Mouse (Mus musculus): Measurements from ENCODE around the gene Rptor. TPM values are rescaled to one million over a fixed set of nuclear protein-coding genes. Genes with fewer than 3 reads are reported as not detected.

Rptor gene
- polyA plus RNA-seq, 1 experiment from 2014 or later = 9.3 TPM

DNA sequence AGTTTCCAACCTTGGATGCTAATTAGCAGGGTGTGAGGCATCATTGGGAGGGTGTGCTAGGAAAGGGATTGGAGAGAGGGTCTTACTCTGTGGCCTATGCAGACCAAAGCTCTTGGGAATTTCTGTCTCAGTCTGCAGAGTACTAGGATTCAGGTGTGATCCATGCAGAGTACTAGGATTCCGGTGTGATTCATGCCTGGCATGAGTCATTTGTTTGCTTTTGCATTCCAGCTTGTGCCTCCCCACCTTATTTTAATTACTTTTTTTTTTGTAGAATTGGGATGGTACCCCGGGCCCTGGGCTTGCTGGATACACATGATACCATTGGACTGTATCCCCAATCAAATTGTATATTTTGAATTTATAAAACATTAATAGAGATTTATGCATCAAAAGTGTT lies 93.7 kb downstream of the Rptor start:
- Histone ChIP-seq H3K27me3 (replicated peaks) (no peaks in the 10 kb centered on the region), H3K27ac (0 out of 2 replicates have a peak overlapping the region, but pooled peaks have one; percentile 18), H3K4me1 (0 out of 2 replicates have a peak, but pooled peaks cover 9% of the 10 kb centered on the region), H3K36me3 (no peaks in the 10 kb centered on the region), H3K4me2 (no peak overlapping the region), H3K4me3 (replicated peaks) (no peak overlapping the region), H3K9ac (no peak overlapping the region), H3K9me3 (no peaks in the 10 kb centered on the region)
- WGBS = 67% methylated on average over 2 of the region's 2 CpGs
- ATAC-seq (ENCODE audit: insufficient read depth, low FRiP score, low read depth) = no peak

- Histone ChIP-seq H3K4me1 (no peaks in the 10 kb centered on the region), H3K4me3 (replicated peaks) (no peak overlapping the region), H3K27ac (no peak overlapping the region), H3K27me3 (replicated peaks) (no peaks in the 10 kb centered on the region), H3K9me3 (no peaks in the 10 kb centered on the region), H3K36me3 (no peaks in the 10 kb centered on the region), H3K4me2 (no peak overlapping the region), H3K9ac (no peak overlapping the region)
- WGBS = 81% methylated on average over 4 of the region's 6 CpGs
- no peak for ATAC-seq (ENCODE audit: insufficient read depth, low FRiP score, low read depth)
Measured at GRCm38 (mm10) chr11:119705381-119706066, 102.8 kb downstream of the Rptor start.

- ATAC-seq (ENCODE audit: insufficient read depth, low FRiP score, low read depth) = no peak
- 79% methylated on average over 1 of the region's 1 CpGs for WGBS
Measured at GRCm38 (mm10) chr11:119707259-119707658, 104.6 kb downstream of the Rptor start.

DNA sequence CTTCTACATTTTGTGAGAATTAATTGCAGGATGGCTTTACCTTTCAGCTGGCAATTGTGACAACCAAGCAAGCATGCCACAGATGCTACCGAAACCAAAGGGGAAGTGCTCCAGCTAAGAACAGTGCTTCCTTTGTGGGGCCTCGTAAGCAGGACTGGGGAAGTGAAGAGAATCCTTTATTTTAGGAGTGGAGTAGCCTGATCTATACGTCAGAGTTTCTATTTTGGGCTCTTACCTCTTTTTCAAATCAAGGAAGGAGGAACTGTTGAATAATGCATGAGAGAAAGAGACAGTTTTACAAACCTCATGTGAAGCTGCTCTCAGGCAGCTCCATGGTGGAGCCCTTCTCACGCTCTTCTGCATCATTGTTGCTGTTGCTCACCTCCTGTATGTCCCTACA lies 106.5 kb downstream of the Rptor start:
- WGBS = 68% methylated on average over 4 of the region's 4 CpGs
- Histone ChIP-seq H3K27ac (no peak overlapping the region), H3K9me3 (no peaks in the 10 kb centered on the region), H3K4me2 (no peak overlapping the region), H3K4me3 (replicated peaks) (no peak overlapping the region), H3K4me1 (no peaks in the 10 kb centered on the region), H3K9ac (no peak overlapping the region), H3K27me3 (replicated peaks) (no peaks in the 10 kb centered on the region), H3K36me3 (no peaks in the 10 kb centered on the region)
- no peak for ATAC-seq (ENCODE audit: insufficient read depth, low FRiP score, low read depth)

More at GRCm38 (mm10) chr11:119707259-119707658, 104.6 kb downstream of the Rptor start:
- H3K9ac ChIP-seq = no peak overlapping the region
- no peak overlapping the region for H3K4me2 ChIP-seq
- H3K4me3 ChIP-seq (replicated peaks) = no peak overlapping the region
- H3K27me3 ChIP-seq (replicated peaks) = no peaks in the 10 kb centered on the region
- H3K36me3 ChIP-seq = no peaks in the 10 kb centered on the region
- no peaks in the 10 kb centered on the region for H3K9me3 ChIP-seq
- H3K27ac ChIP-seq = no peak overlapping the region
- no peaks in the 10 kb centered on the region for H3K4me1 ChIP-seq

DNA sequence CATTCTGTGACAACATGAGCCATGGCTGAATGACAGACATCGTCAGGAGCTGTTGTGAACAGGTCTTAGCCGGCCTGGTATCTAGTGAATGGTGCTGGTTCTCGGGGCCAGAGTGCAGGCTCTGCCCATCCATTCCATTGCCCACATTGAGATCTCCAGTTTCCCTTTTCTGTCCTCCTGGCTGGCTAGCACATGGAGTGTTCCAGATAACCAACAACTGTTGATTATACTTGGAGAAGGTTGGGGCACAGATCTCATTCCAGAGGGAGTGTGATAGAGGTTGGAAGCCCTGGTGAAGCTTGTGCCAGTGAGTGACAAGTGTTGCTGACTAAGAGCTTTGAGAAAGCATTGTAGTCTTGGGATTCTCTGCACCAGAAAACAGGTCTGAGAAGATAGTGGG lies 107.6 kb downstream of the Rptor start:
- Histone ChIP-seq H3K4me1 (peaks cover under 1% of the 10 kb centered on the region; the same call in 1 of the 2 replicates), H3K9ac (no peak overlapping the region), H3K9me3 (no peaks in the 10 kb centered on the region), H3K4me3 (replicated peaks) (no peak overlapping the region), H3K36me3 (no peaks in the 10 kb centered on the region), H3K27me3 (replicated peaks) (no peaks in the 10 kb centered on the region), H3K27ac (no peak overlapping the region), H3K4me2 (no peak overlapping the region)
- WGBS = 88% methylated on average over 3 of the region's 3 CpGs
- ATAC-seq (ENCODE audit: insufficient read depth, low FRiP score, low read depth) = no peak

DNA sequence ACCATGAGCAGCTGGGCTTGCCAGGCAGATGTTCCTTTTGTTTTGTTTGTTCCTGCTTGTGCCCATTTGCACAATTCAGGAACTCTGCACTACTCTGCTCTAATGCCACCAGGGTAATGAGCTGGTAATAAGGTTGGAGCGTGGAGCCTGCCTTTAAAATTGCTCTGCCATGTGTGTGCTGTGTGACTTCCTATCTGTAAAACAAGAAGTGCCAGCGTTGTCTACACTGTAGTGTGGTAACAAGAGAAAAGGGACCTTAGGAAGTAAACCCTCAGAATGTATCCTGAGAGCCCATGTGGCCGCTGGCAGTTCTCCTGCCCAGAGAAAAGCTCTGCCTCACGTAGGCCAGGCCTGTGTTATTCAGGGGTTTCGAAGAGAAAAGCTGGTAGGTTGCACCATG lies 108.1 kb downstream of the Rptor start:
- no peak overlapping the region for H3K4me2 ChIP-seq
- H3K27me3 ChIP-seq (replicated peaks) = no peaks in the 10 kb centered on the region
- H3K27ac ChIP-seq = no peak overlapping the region
- ATAC-seq (ENCODE audit: insufficient read depth, low FRiP score, low read depth) = no peak
- peaks cover 4% of the 10 kb centered on the region; the same call in 1 of the 2 replicates for H3K4me1 ChIP-seq
- 84% methylated on average over 5 of the region's 5 CpGs for WGBS
- no peaks in the 10 kb centered on the region for H3K9me3 ChIP-seq
- no peak overlapping the region for H3K9ac ChIP-seq
- H3K4me3 ChIP-seq (replicated peaks) = no peak overlapping the region
- no peaks in the 10 kb centered on the region for H3K36me3 ChIP-seq

DNA sequence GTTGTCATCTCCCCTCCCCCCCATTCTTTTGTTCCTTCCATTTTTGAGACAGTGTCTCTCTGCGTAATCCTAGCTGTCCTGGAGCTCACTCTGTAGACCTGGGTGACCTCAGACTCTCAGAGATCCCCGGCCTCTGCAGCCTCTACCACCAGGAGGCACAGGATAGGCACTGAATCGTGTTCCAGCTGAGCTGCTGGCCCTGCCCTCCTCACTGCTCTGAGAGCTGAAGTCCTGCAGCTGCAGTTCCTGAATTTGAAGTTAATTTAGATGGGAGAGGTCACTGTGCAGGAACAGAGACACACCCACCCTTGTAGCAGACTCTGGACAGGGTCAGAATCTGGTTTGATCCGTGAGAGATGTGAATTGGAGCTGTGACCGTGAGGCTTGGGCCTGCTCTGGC lies 112.7 kb downstream of the Rptor start:
- H3K4me2 ChIP-seq = no peak overlapping the region
- no peak for ATAC-seq (ENCODE audit: insufficient read depth, low FRiP score, low read depth)
- WGBS = 54% methylated on average over 5 of the region's 5 CpGs
- H3K36me3 ChIP-seq = no peaks in the 10 kb centered on the region
- no peak overlapping the region for H3K9ac ChIP-seq
- H3K27me3 ChIP-seq (replicated peaks) = no peaks in the 10 kb centered on the region
- H3K4me3 ChIP-seq (replicated peaks) = no peak overlapping the region
- H3K4me1 ChIP-seq = peaks cover 5% of the 10 kb centered on the region
- no peaks in the 10 kb centered on the region for H3K9me3 ChIP-seq
- H3K27ac ChIP-seq = no peak overlapping the region

DNA sequence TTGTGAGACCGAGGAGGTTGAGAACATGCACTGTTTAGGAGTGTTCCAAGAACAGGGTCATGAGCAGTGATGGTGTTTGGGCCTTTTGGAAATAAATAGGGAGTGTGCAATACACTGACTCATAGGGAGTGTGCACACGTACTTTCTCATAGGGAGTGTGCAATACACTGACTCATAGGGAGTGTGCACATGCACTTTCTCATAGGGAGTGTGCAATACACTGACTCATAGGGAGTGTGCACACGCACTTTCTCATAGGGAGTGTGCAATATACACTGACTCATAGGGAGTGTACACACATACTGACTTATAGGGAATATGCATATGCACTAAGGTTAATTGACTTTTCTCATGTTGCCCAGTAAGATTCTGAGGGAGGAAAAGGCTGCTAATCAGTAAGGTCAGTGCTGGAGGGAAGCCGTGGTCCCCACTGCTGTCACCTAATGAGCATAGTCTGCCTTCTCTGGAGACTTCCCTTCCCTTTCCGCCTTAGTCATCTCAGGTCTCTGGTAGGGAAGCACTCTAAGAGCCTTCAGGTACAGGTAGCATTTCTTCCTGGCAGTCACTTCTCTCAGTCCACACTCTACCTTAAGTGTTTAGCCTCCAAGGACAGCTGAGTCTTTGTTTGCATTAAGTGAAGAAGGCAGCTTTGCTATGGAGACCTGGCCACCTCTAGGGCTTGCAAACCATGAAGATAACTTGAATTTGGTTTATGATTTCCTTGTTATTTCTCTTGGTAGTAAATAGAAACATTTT lies 113.3 kb downstream of the Rptor start:
- Histone ChIP-seq H3K36me3 (no peaks in the 10 kb centered on the region), H3K9ac (no peak overlapping the region), H3K4me1 (peaks cover 10% of the 10 kb centered on the region), H3K27me3 (replicated peaks) (no peaks in the 10 kb centered on the region), H3K9me3 (no peaks in the 10 kb centered on the region), H3K4me3 (replicated peaks) (no peak overlapping the region), H3K4me2 (no peak overlapping the region), H3K27ac (no peak overlapping the region)
- ATAC-seq (ENCODE audit: insufficient read depth, low FRiP score, low read depth) = no peak; the same call in 1 of the 2 replicates
- 84% methylated on average over 5 of the region's 5 CpGs for WGBS

DNA sequence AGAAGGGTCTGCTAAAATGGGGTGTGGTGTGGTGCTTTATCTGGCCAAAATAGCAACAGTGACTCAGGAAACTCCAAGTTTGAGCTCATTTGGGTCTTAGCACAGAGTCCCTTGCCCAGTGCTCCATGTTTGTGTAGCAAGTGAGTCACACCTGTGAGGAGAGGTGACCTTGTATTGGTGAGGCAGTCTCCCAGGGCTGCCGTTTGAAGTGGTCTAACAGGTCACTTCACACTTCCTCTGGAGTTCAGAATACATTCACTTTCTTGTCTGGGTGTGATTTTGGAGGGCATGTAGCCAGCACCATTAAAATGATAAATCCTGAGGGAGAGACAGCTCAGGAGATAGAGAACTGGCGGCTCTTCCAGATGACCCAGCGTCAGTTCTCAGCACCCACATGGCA lies 115.4 kb downstream of the Rptor start:
- WGBS = 90% methylated on average over 3 of the region's 3 CpGs
- no peaks in the 10 kb centered on the region for H3K27me3 ChIP-seq (replicated peaks)
- H3K9me3 ChIP-seq = no peaks in the 10 kb centered on the region
- no peak for ATAC-seq (ENCODE audit: insufficient read depth, low FRiP score, low read depth)
- no peak overlapping the region for H3K9ac ChIP-seq
- H3K27ac ChIP-seq = no peak overlapping the region
- no peak overlapping the region for H3K4me3 ChIP-seq (replicated peaks)
- H3K4me1 ChIP-seq = peaks cover 13% of the 10 kb centered on the region
- no peak overlapping the region for H3K4me2 ChIP-seq
- H3K36me3 ChIP-seq = no peaks in the 10 kb centered on the region

DNA sequence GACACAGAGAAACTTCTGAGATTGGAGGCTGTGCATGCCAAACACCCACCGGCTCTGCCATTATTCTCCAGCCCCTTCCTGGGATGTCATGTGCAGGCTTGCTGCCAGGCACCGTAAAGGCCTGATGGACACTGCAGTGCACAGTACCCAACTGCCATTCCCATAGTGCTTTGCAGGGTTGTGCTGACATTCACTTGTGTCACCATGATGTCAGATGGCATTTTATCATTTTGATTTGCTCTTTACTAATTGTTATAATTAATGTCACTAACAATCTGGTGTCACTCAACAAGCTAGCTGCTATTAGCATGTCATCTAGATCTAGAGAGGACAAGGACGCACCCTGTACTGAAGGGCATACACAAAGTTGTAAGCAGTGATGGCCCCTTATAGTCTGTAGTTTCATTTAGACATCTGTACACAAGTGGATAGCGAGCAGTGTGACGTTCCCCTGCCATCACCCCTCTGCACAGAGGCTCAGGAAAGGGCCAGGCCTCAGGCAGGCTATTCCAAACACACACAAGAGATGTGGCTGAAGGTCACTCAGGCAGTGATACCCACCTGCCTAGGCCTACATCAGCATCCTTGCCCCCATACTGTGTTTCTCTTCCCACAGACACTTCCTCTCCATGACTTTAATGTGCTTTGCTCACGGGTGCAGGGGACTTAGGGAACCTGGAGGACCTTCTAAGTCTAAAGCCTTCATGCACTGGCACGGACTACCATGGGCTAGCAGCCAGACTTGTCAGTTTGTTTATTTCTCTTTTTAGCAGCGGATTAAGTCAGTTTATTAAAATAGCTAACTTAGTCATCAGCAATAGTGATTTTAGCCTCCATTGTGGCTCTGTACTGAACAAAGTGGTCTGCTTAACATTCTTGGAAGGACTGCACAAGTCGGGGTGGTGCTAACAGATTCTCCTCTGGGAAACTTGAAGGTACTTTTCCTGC lies 117.7 kb downstream of the Rptor start:
- no peak for ATAC-seq (ENCODE audit: insufficient read depth, low FRiP score, low read depth)
- no peak overlapping the region; the same call in 1 of the 2 replicates for H3K27ac ChIP-seq
- peaks cover 12% of the 10 kb centered on the region for H3K4me1 ChIP-seq
- no peaks in the 10 kb centered on the region for H3K27me3 ChIP-seq (replicated peaks)
- no peak overlapping the region for H3K4me3 ChIP-seq (replicated peaks)
- no peaks in the 10 kb centered on the region for H3K36me3 ChIP-seq
- no peak overlapping the region for H3K4me2 ChIP-seq
- H3K9me3 ChIP-seq = no peaks in the 10 kb centered on the region
- 58% methylated on average over 9 of the region's 9 CpGs for WGBS
- no peak overlapping the region for H3K9ac ChIP-seq

DNA sequence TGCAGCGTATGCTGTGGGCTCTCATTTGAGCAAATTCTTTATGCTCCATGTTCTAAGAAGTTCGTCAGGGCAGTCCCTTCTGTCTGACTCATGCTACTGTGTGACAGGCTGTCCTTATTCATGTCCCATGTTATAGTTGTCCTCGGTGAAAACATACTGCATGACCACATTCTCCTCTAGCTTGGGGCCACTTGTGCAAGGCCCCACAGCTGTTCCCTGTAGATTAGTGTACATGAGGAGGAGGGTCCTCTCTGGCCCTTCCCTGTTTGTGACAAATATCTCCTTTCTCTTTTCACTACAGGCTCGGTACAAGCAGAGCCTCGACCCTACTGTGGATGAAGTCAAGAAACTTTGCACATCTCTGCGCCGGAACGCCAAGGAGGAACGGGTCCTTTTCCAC lies 122.0 kb downstream of the Rptor start:
- ATAC-seq (ENCODE audit: insufficient read depth, low FRiP score, low read depth) = no peak
- H3K27ac ChIP-seq = no peak overlapping the region
- peaks cover 9% of the 10 kb centered on the region for H3K4me1 ChIP-seq
- no peak overlapping the region for H3K4me3 ChIP-seq (replicated peaks)
- H3K4me2 ChIP-seq = no peak overlapping the region
- H3K9ac ChIP-seq = no peak overlapping the region
- no peaks in the 10 kb centered on the region for H3K9me3 ChIP-seq
- WGBS = 84% methylated on average over 9 of the region's 9 CpGs
- H3K27me3 ChIP-seq (replicated peaks) = no peaks in the 10 kb centered on the region
- H3K36me3 ChIP-seq = 0 out of 2 replicates have a peak, but pooled peaks cover 9% of the 10 kb centered on the region
